Mouse (Mus musculus) hindbrain, embryonic 11.5 days (tissue): ENCODE measurements around the gene Usp47. TPM values are rescaled to one million over a fixed set of nuclear protein-coding genes. Genes with fewer than 3 reads are reported as not detected.

ENCODE experiments used
- ATAC-seq: fragments of 200-750 bp; cut with Nextera tagmentation; 2 replicates; pipeline ENCODE4 v1.8.0; 2017; ENCODE audit warnings: mild to moderate bottlenecking, moderate TSS enrichment, moderate library complexity; ENCODE audit not compliant: low FRiP score
- DNase-seq: peaks from one replicate; pipeline ENCODE4 v3.0.0-alpha.2; 2015; ENCODE audit warnings: low spot score
- H3K27ac ChIP-seq: fragments of 300-500 bp; sonication (generic); 2 replicates; pipeline ENCODE4 v1.5.1; 2014; ENCODE audit warnings: mild to moderate bottlenecking, low read depth, low read length
- H3K27me3 ChIP-seq: fragments of 300-500 bp; sonication (generic); 2 replicates; pipeline ENCODE4 v1.6.1; 2014; ENCODE audit warnings: mild to moderate bottlenecking, low read length, moderate library complexity, mixed read lengths; ENCODE audit not compliant: control insufficient read depth, insufficient read depth
- H3K36me3 ChIP-seq: fragments of 300-500 bp; sonication (generic); 2 replicates; pipeline ENCODE4 v1.6.1; 2014; ENCODE audit warnings: mild to moderate bottlenecking, low read length, moderate library complexity, mixed read lengths; ENCODE audit not compliant: control insufficient read depth, insufficient read depth
- H3K4me1 ChIP-seq: fragments of 300-500 bp; sonication (generic); replicated peaks from 2 replicates; pipeline ENCODE4 v1.6.1; 2014; ENCODE audit warnings: low read length, mixed read lengths; ENCODE audit not compliant: control insufficient read depth, insufficient read depth
- H3K4me2 ChIP-seq: fragments of 300-500 bp; sonication (generic); replicated peaks from 2 replicates; pipeline ENCODE4 v1.6.1; 2014; ENCODE audit warnings: mild to moderate bottlenecking, low read depth, low read length
- H3K4me3 ChIP-seq: fragments of 300-500 bp; sonication (generic); 2 replicates; pipeline ENCODE4 v1.5.1; 2014; ENCODE audit warnings: low read depth, low read length
- H3K9ac ChIP-seq: fragments of 300-500 bp; sonication (generic); 2 replicates; pipeline ENCODE4 v1.6.1; 2014; ENCODE audit warnings: low read depth, low read length
- H3K9me3 ChIP-seq: fragments of 300-500 bp; sonication (generic); 2 replicates; pipeline ENCODE4 v1.6.1; 2016; ENCODE audit warnings: low read length; ENCODE audit not compliant: control insufficient read depth
- WGBS: fragments of 180-500 bp; shearing (Covaris S2); extraction: QIAGEN DNeasy Blood & Tissue Kit; methylation state at CpG from one replicate; pipeline ENCODE4 v1.1.7; 2014; 5-methylcytosine and 5-hydroxymethylcytosine counted together
- polyA plus RNA-seq: library from polyadenylated mRNA; unstranded; fragments of >200 nt; fragmentation: Nextera tagmentation; extraction: Ambion mirVana; gene quantifications from 2 replicates; pipeline ENCODE4 v1.2.1, GENCODE M21; 2014

The Usp47 gene
- polyA plus RNA-seq, 1 experiment from 2014 or later: 94.4 TPM

DNA sequence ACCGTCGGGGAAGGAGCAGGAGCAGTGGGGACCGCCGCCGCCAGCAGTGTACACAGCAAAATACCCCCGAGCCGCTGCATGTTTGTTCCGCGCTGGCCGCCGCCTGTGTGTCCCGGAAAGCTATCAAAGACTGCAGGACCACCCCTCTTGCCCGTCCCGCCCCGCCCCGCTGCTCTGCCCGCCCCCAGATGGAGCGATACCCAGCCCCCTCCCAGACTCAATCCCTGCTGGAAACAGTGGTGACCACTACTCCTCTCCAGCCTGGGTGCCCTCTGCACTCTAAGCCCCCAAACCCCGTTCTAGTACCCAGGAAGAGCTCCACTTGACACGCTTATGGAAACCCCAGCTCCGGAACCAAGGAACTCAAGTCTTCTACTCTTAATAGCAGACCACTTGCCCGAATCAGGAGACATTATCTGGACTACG lies 135.0 kb downstream of the Usp47 start:
- Histone ChIP-seq H3K36me3 (no peaks in the 10 kb centered on the region), H3K9me3 (no peaks in the 10 kb centered on the region), H3K4me1 (no peaks in the 10 kb centered on the region; the same call in none of the 2 replicates), H3K27ac (no peak overlapping the region), H3K27me3 (peaks cover 6% of the 10 kb centered on the region), H3K4me3 (peak overlapping the region; percentile 40), H3K4me2 (peak overlapping the region; percentile 72), H3K9ac (peak overlapping the region; percentile 53)
- ATAC-seq (peak; percentile 46), DNase-seq (peak; percentile 67)
- WGBS: 1% methylated on average over 23 of the region's 23 CpGs

DNA sequence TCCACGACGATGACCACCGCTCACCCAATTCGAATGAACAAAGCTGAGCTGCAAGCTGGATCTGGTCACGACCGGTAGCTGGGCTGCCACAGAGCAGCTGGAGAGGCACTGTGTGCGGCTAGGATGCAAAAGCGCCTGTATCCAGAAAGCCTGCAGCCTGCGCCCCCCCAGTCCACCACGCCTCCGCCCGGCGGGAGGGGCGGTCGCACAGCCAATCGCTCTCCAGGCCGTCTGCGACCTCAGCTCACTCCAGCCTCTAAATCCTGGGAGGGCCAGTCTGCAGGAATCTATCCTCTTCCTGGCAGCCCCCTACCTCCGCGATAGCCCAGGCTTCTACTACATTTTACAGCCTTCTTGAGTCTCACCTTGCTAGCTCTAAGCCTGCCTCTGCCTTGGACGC lies 135.6 kb downstream of the Usp47 start, which contains the start of gene Dkk3:
Gene Dkk3 (minus strand): TSS at position 116 of the 400 bp plus-strand sequence.
- WGBS: 4% methylated on average over 20 of the region's 21 CpGs

DNA sequence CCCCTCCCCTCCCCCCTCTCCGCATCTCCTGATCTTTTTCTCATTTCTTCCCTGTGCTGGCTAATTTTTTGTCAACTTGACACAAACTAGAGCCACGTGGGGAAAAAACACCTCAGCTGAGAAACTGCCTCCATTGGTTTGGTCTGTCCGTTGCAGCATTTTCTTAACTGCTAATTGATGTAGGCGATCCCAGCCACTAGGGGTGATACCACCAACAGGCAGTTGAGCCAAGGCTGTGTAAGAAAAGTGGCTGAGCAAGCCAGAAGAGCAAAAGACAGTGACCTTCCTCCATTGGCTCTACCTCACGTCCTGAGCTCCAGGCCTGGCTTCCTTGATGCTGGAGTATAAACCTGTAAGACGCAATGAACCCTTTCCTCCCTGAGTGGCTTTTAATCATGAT lies 136.5 kb downstream of the Usp47 start:
- Histone ChIP-seq H3K4me2 (no peak overlapping the region), H3K4me3 (no peak overlapping the region), H3K27me3 (peaks cover 6% of the 10 kb centered on the region), H3K36me3 (no peaks in the 10 kb centered on the region), H3K4me1 (no peaks in the 10 kb centered on the region; the same call in none of the 2 replicates), H3K9ac (no peak overlapping the region), H3K27ac (no peak overlapping the region), H3K9me3 (no peaks in the 10 kb centered on the region)
- ATAC-seq (no peak), DNase-seq (peak; percentile 40)
- 25% methylated on average over 5 of the region's 6 CpGs for whole genome bisulfite sequencing

More for the DNA sequence above, 135.6 kb downstream of the Usp47 start, which contains the start of gene Dkk3:
- peak within 1 kb of the TSS; percentile 40 for H3K4me3 ChIP-seq
- DNase-seq: peak; percentile 62
- peak; percentile 60; the same call in 1 of the 2 replicates for ATAC-seq
- H3K4me2 ChIP-seq: peak within 1 kb of the TSS; percentile 72
- H3K4me1 ChIP-seq: no peaks in the 10 kb centered on the region; the same call in none of the 2 replicates
- H3K27ac ChIP-seq: no peak within 1 kb of the TSS
- no peaks in the 10 kb centered on the region for H3K36me3 ChIP-seq
- H3K9me3 ChIP-seq: no peaks in the 10 kb centered on the region
- H3K9ac ChIP-seq: peak within 1 kb of the TSS; percentile 53
- peaks cover 6% of the 10 kb centered on the region for H3K27me3 ChIP-seq

Other genes with a start within 250 kb of the Usp47 start
- gene Galnt18, start 243.5 kb upstream of the Usp47 start, polyA plus RNA-seq: 4.1 and 5.2 TPM in 2 replicates
- gene Dkk3, start 135.6 kb downstream of the Usp47 start, polyA plus RNA-seq: 10.6 and 12.2 TPM in 2 replicates
- gene Mical2, start 202.4 kb downstream of the Usp47 start, polyA plus RNA-seq: 1.2 and 1.7 TPM in 2 replicates